Mouse (Mus musculus) E14TG2a.4 (cell line): Measurements from ENCODE around the gene Slc22a23.

Source experiments
- CTCF ChIP-seq: conservative IDR thresholded peaks from 2 replicates; pipeline ENCODE4 v1.5.1; 2014; ENCODE audit warnings: low read length
- POU5F1 ChIP-seq: IDR thresholded peaks from 2 replicates; pipeline ENCODE4 v1.6.1; 2014; ENCODE audit warnings: low read length, borderline replicate concordance

- TF ChIP-seq CTCF (no peak), POU5F1 (no peak)
Observed at GRCm38 (mm10) chr13:34342286-34342890, 2.6 kb downstream of the Slc22a23 start.
